Mouse (Mus musculus): ENCODE results near the gene Gas7. TPM values are rescaled to one million over a fixed set of nuclear protein-coding genes. Genes with fewer than 3 reads are reported as not detected.

Gene Gas7
- polyA plus RNA-seq, 2 experiments from 2014 or later, result 0.34 to 0.52 TPM

GRCm38 (mm10) chr11:67656366-67656765 lies 201.1 kb downstream of the Gas7 start:
- ATAC-seq, result no peak

- no peak for ATAC-seq
Observed at GRCm38 (mm10) chr11:67656811-67657210, 201.6 kb downstream of the Gas7 start.

- no peak for ATAC-seq
Observed at GRCm38 (mm10) chr11:67657685-67658382, 202.6 kb downstream of the Gas7 start.

- ATAC-seq, result no peak
Observed at GRCm38 (mm10) chr11:67661465-67661864, 206.2 kb downstream of the Gas7 start.

- no peak for ATAC-seq
Observed at GRCm38 (mm10) chr11:67663437-67663836, 208.2 kb downstream of the Gas7 start.

- ATAC-seq, result no peak
Observed at GRCm38 (mm10) chr11:67664261-67664660, 209.0 kb downstream of the Gas7 start.

GRCm38 (mm10) chr11:67664918-67665317 lies 209.7 kb downstream of the Gas7 start:
- no peak for ATAC-seq

- no peak for ATAC-seq
Observed at GRCm38 (mm10) chr11:67666129-67666528, 210.9 kb downstream of the Gas7 start.

- ATAC-seq, result no peak
Observed at GRCm38 (mm10) chr11:67667531-67668332, 212.5 kb downstream of the Gas7 start.

- no peak for ATAC-seq
Observed at GRCm38 (mm10) chr11:67668460-67669007, 213.3 kb downstream of the Gas7 start.

- no peak for ATAC-seq
Observed at GRCm38 (mm10) chr11:67670031-67670430, 214.8 kb downstream of the Gas7 start.

GRCm38 (mm10) chr11:67672140-67672539 lies 216.9 kb downstream of the Gas7 start:
- ATAC-seq, result no peak

- no peak for ATAC-seq
Observed at GRCm38 (mm10) chr11:67675562-67676540, 220.6 kb downstream of the Gas7 start.

GRCm38 (mm10) chr11:67679300-67679699 lies 224.1 kb downstream of the Gas7 start:
- no peak for ATAC-seq

- no peak for ATAC-seq
Observed at GRCm38 (mm10) chr11:67679930-67680329, 224.7 kb downstream of the Gas7 start.

GRCm38 (mm10) chr11:67681871-67682270 lies 226.6 kb downstream of the Gas7 start:
- ATAC-seq, result no peak

GRCm38 (mm10) chr11:67686109-67686508 lies 230.9 kb downstream of the Gas7 start:
- ATAC-seq, result no peak

GRCm38 (mm10) chr11:67694703-67695376 lies 239.6 kb downstream of the Gas7 start, which contains the start of gene Rcvrn:
Gene Rcvrn (plus strand): TSS chr11:67695326.
- no peak for ATAC-seq

GRCm38 (mm10) chr11:67712976-67713375 lies 257.7 kb downstream of the Gas7 start:
- ATAC-seq, result no peak

GRCm38 (mm10) chr11:67715382-67715781 lies 260.1 kb downstream of the Gas7 start:
- ATAC-seq, result no peak

GRCm38 (mm10) chr11:67721485-67721884 lies 266.2 kb downstream of the Gas7 start:
- ATAC-seq, result no peak
